ENCODE assay signal across 8 mouse cellular contexts in the genomic region with DNA sequence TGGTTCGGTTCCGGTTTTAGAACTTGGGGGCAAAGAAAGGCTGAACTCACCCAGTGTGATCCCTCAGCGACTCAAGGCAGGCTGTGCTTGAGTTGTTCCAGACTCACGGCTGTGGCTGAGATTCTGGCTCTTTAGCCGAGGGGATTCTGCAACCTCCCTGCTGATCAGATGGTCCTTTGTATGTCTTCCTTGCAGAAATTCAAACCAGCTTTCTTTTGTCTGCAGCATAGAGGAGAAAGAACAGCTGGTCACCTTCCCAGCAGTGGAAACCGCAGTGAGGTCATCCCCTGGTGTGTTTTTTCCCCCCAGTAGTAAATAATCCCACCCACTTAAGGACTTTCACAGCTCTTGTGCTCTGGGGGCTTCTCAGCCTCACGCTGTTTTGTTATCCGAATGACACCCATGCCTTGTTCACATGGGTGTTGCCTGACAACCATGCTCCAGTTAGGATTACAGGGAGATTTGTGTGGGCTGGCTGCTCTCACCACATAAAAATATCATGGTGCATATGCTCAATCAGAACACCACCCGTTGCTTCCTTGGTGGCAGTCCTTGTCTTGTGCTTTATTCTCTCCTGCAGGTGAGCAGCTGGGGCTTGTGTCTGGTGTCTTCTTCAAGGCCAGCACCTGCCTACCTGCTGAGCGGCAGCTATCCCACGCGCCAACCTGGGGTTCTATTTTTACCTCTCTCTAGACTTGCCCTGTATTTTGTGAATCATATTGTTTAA. TPM values are rescaled to one million over a fixed set of nuclear protein-coding genes. Genes with fewer than 3 reads are reported as not detected.
DNase-seq lines count a peak whose midpoint lies in the region; ATAC-seq lines count a peak whose summit lies in the region.

No protein-coding gene starts in this region.

- no peaks in the 10 kb centered on the region for H3K9me3 ChIP-seq in neural tube, embryonic 11.5 days (ENCODE audit: control insufficient read depth, low read length)
- H3K9me3 ChIP-seq in stomach, embryonic 16.5 days (replicated peaks; ENCODE audit: control insufficient read depth, low read length): no peaks in the 10 kb centered on the region

- no peak for ATAC-seq in neural tube, embryonic 11.5 days (ENCODE audit: insufficient read depth, low FRiP score, low TSS enrichment)
- 0 out of 2 replicates have a peak, but pooled peaks have one; percentile 27 for ATAC-seq in stomach, embryonic 16.5 days (ENCODE audit: insufficient read depth, low FRiP score)

- H3K27ac ChIP-seq in neural tube, embryonic 11.5 days (ENCODE audit: low read depth, low read length): peak overlapping the region; percentile 35; the same call in 1 of the 2 replicates
- peak overlapping the region; percentile 66 for H3K27ac ChIP-seq in stomach, embryonic 16.5 days (ENCODE audit: low read length)

- peak; percentile 29 to 41 for DNase-seq in heart, postnatal 10 days
- no peak for DNase-seq in heart, postnatal 25 days (ENCODE audit: low spot score)
- no peak for DNase-seq in neural tube, embryonic 11.5 days (ENCODE audit: low spot score)
- no peak for DNase-seq in neural tube, embryonic 10.5 days (ENCODE audit: extremely low spot score, low spot score)
- peak; percentile 57 to 81 for DNase-seq in left cerebral cortex, postnatal 14 days (ENCODE audit: low spot score in 2 of 2)
- DNase-seq in kidney, adult 11 months: no peak
- DNase-seq in urinary bladder, postnatal 4 days (ENCODE audit: low spot score in 2 of 2): no peak

- intact Hi-C loops in heart, postnatal 10 days (cut with DNase I): loop anchor here (5.0 kb wide), 1 partner anchor 306 kb away; no protein-coding TSS in a partner anchor
- intact Hi-C loops in heart, postnatal 25 days (cut with DNase I): no loop called here
- intact Hi-C loops in left cerebral cortex, postnatal 14 days (cut with DNase I): loop anchor here (10.0 kb wide), 1 partner anchor 309 kb away; no protein-coding TSS in a partner anchor

- H3K36me3 ChIP-seq in neural tube, embryonic 11.5 days (ENCODE audit: control insufficient read depth, insufficient read depth, low read length): no peaks in the 10 kb centered on the region; the same call in 1 of the 2 replicates
- no peaks in the 10 kb centered on the region for H3K36me3 ChIP-seq in stomach, embryonic 16.5 days (ENCODE audit: control insufficient read depth, insufficient read depth, low read length)

- no peaks in the 10 kb centered on the region for H3K27me3 ChIP-seq in neural tube, embryonic 11.5 days (ENCODE audit: control insufficient read depth, insufficient read depth, low read length)
- H3K27me3 ChIP-seq in stomach, embryonic 16.5 days (ENCODE audit: control insufficient read depth, insufficient read depth, low read length): no peaks in the 10 kb centered on the region

- H3K9ac ChIP-seq in neural tube, embryonic 11.5 days (ENCODE audit: low read length): no peak overlapping the region
- H3K9ac ChIP-seq in stomach, embryonic 16.5 days (ENCODE audit: low read length): peak overlapping the region; percentile 23; the same call in 1 of the 2 replicates

- H3K4me1 ChIP-seq in neural tube, embryonic 11.5 days (ENCODE audit: control insufficient read depth, insufficient read depth, low read length): 0 out of 2 replicates have a peak, but pooled peaks cover 2% of the 10 kb centered on the region
- 0 out of 2 replicates have a peak, but pooled peaks cover 14% of the 10 kb centered on the region for H3K4me1 ChIP-seq in stomach, embryonic 16.5 days (ENCODE audit: control insufficient read depth, insufficient read depth, low read length)

- H3K4me2 ChIP-seq in neural tube, embryonic 11.5 days (ENCODE audit: low read depth): no peak overlapping the region
- H3K4me2 ChIP-seq in stomach, embryonic 16.5 days (ENCODE audit: low read depth, low read length): no peak overlapping the region

- 58% methylated on average over 12 of the region's 12 CpGs for WGBS in neural tube, embryonic 11.5 days
- WGBS in stomach, embryonic 16.5 days: 62% methylated on average over 12 of the region's 12 CpGs

- no peak overlapping the region for H3K4me3 ChIP-seq in neural tube, embryonic 11.5 days (ENCODE audit: low read depth, low read length)
- no peak overlapping the region for H3K4me3 ChIP-seq in stomach, embryonic 16.5 days (replicated peaks; ENCODE audit: low read length)

RNA-seq across cellular contexts. Expression of a gene that starts 8.8 kb away (rescaled TPM):
- 10 to 100 TPM; 32.4 to 33.5 TPM for total RNA-seq in heart, postnatal 10 days (2021)
- 10 to 100 TPM; 29.0 to 34.1 TPM for total RNA-seq in heart, postnatal 25 days (2021)
- polyA plus RNA-seq in neural tube, embryonic 11.5 days (2014; fragmentation: Nextera tagmentation; extraction: Ambion mirVana): 5.1 and 7.2 TPM in 2 replicates
- total RNA-seq in left cerebral cortex, postnatal 14 days (2021): 10 to 100 TPM; 50.4 to 50.5 TPM
- polyA plus RNA-seq in stomach, embryonic 16.5 days (2015; fragmentation: Nextera tagmentation; extraction: Ambion mirVana): 20.9 and 22.8 TPM in 2 replicates

Comparison
In these comparisons a context has a peak if more than half of its experiments do, and no peak if none do; other contexts are left out.
1. DNase-seq: peak in heart, postnatal 10 days (2 of 2) and left cerebral cortex, postnatal 14 days (2 of 2); none in heart, postnatal 25 days (single experiment), neural tube, embryonic 11.5 days (single experiment), neural tube, embryonic 10.5 days (single experiment), kidney, adult 11 months (single experiment) and urinary bladder, postnatal 4 days (0 of 2).